Mouse (Mus musculus): ENCODE results near the gene Usp34.

DNA sequence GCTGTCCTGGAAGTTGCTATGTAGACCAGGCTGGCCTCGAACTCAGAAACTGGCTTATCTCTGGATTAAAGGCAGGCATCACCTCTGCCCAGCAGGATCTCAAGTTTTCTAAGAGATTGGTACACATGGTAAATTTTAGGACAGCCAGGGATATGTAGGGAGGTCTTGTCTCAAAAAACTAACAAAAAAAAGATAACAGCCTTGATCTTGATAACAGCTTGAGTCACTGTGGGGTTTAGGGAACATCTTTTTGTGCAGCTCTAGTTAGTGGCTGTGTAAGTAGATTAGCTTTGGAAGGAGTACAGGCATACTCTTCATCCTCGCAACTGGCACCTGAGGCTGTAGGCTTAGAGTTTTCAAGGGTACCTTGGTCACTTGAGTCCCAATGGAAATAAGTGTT, 9.3 kb upstream of the Usp34 start:
- TF ChIP-seq CTCF (IDR thresholded peaks at IDR 0.05; ENCODE audit: low read depth, low read length) (no peak), EP300 (IDR thresholded peaks at IDR 0.05; ENCODE audit: insufficient read depth, low read depth, low read length) (no peak)

Measured in ES-Bruce4 (cell line).